In genomic region chr11:113923137-113923536, GRCm38 (mm10) we compare ENCODE assay signal across 12 mouse cellular contexts.
DNase-seq lines count a peak whose midpoint lies in the region; ATAC-seq lines count a peak whose summit lies in the region.
"Had no signal": no experiment of that assay in that cellular context is flagged by ENCODE, and none has a peak within 500 bp of the region (broad histone marks: within the 10 kb centered on the region; RNA-seq: fewer than 3 reads in every experiment).

No protein-coding gene starts in this region.

- peaks cover 5% of the 10 kb centered on the region; the same call in 1 of the 2 replicates for H3K9me3 ChIP-seq in hindbrain, embryonic 10.5 days
- H3K9me3 ChIP-seq in hindbrain, embryonic 13.5 days: no peaks in the 10 kb centered on the region
- no peaks in the 10 kb centered on the region for H3K9me3 ChIP-seq in forebrain, embryonic 16.5 days (ENCODE audit: control insufficient read depth, low read length)
- no peaks in the 10 kb centered on the region for H3K9me3 ChIP-seq in midbrain, embryonic 15.5 days
- H3K9me3 ChIP-seq: limb, embryonic 10.5 days had no signal

- no peak overlapping the region for H3K4me3 ChIP-seq in hindbrain, embryonic 10.5 days
- no peak overlapping the region for H3K4me3 ChIP-seq in hindbrain, embryonic 13.5 days
- no peak overlapping the region for H3K4me3 ChIP-seq in forebrain, embryonic 16.5 days (replicated peaks; ENCODE audit: low read length)
- H3K4me3 ChIP-seq in midbrain, embryonic 15.5 days: no peak overlapping the region
- H3K4me3 ChIP-seq: limb, embryonic 10.5 days had no signal

- H3K27ac ChIP-seq in hindbrain, embryonic 10.5 days: peak overlapping the region; percentile 77
- H3K27ac ChIP-seq in hindbrain, embryonic 13.5 days: no peak overlapping the region
- no peak overlapping the region for H3K27ac ChIP-seq in forebrain, embryonic 16.5 days (ENCODE audit: low read length)
- peak overlapping the region; percentile 25; the same call in 1 of the 2 replicates for H3K27ac ChIP-seq in midbrain, embryonic 15.5 days
- H3K27ac ChIP-seq: limb, embryonic 10.5 days had no signal

- no peaks in the 10 kb centered on the region for H3K36me3 ChIP-seq in hindbrain, embryonic 10.5 days
- no peaks in the 10 kb centered on the region for H3K36me3 ChIP-seq in hindbrain, embryonic 13.5 days
- H3K36me3 ChIP-seq in forebrain, embryonic 16.5 days (ENCODE audit: control insufficient read depth, insufficient read depth): no peaks in the 10 kb centered on the region
- H3K36me3 ChIP-seq in midbrain, embryonic 15.5 days (replicated peaks): no peaks in the 10 kb centered on the region
- H3K36me3 ChIP-seq: limb, embryonic 10.5 days had no signal

- ATAC-seq in hindbrain, embryonic 13.5 days (ENCODE audit: low FRiP score): no peak
- peak; percentile 68 for ATAC-seq in forebrain, embryonic 16.5 days
- ATAC-seq in midbrain, embryonic 15.5 days (replicated peaks): peak; percentile 54; the same call in 1 of the 2 replicates
- no peak for ATAC-seq in monocyte, adult 5-6 weeks (replicated peaks; ENCODE audit: insufficient number of reproducible peaks, low FRiP score, low TSS enrichment, poor library complexity, severe bottlenecking)
- ATAC-seq: liver, postnatal 0 days; Patski had no signal

- no peaks in the 10 kb centered on the region for H3K27me3 ChIP-seq in hindbrain, embryonic 10.5 days (ENCODE audit: insufficient read depth, poor library complexity, severe bottlenecking)
- 0 out of 2 replicates have a peak, but pooled peaks cover 11% of the 10 kb centered on the region for H3K27me3 ChIP-seq in hindbrain, embryonic 13.5 days
- H3K27me3 ChIP-seq in forebrain, embryonic 16.5 days (replicated peaks; ENCODE audit: control insufficient read depth, insufficient read depth, low read length): no peaks in the 10 kb centered on the region
- H3K27me3 ChIP-seq in midbrain, embryonic 15.5 days (replicated peaks): no peaks in the 10 kb centered on the region

- DNase-seq in hindbrain, embryonic 10.5 days (ENCODE audit: low spot score): no peak
- peak; percentile 22 for DNase-seq in cerebellum, adult 9-10 months
- no peak for DNase-seq in lung, postnatal 36 days
- DNase-seq in heart, adult 9 months (ENCODE audit: low spot score in 2 of 2): no peak
- DNase-seq: kidney, postnatal 25 days; liver, postnatal 0 days had no signal

- WGBS in hindbrain, embryonic 10.5 days: 55% methylated on average over 5 of the region's 5 CpGs
- 26% methylated on average over 5 of the region's 5 CpGs for WGBS in hindbrain, embryonic 13.5 days
- WGBS in forebrain, embryonic 16.5 days: 5% methylated on average over 5 of the region's 5 CpGs
- 12% methylated on average over 5 of the region's 5 CpGs for WGBS in midbrain, embryonic 15.5 days

- H3K9ac ChIP-seq in hindbrain, embryonic 13.5 days: no peak overlapping the region
- no peak overlapping the region for H3K9ac ChIP-seq in forebrain, embryonic 16.5 days (replicated peaks; ENCODE audit: low read depth, low read length)
- no peak overlapping the region for H3K9ac ChIP-seq in midbrain, embryonic 15.5 days
- H3K9ac ChIP-seq: liver, postnatal 0 days had no signal

- no peak overlapping the region for H3K4me2 ChIP-seq in hindbrain, embryonic 13.5 days
- no peak overlapping the region for H3K4me2 ChIP-seq in forebrain, embryonic 16.5 days (ENCODE audit: low read length)
- no peak overlapping the region for H3K4me2 ChIP-seq in midbrain, embryonic 15.5 days

- H3K4me1 ChIP-seq in hindbrain, embryonic 10.5 days (replicated peaks): peaks cover 21% of the 10 kb centered on the region
- H3K4me1 ChIP-seq in hindbrain, embryonic 13.5 days (replicated peaks): peaks cover 31% of the 10 kb centered on the region
- peaks cover 17% of the 10 kb centered on the region for H3K4me1 ChIP-seq in forebrain, embryonic 16.5 days (replicated peaks; ENCODE audit: control insufficient read depth, insufficient read depth, low read length)
- peaks cover 20% of the 10 kb centered on the region for H3K4me1 ChIP-seq in midbrain, embryonic 15.5 days

Comparison
In these comparisons a context has a peak if more than half of its experiments do, and no peak if none do; other contexts are left out.
1. H3K27ac ChIP-seq: peak in hindbrain, embryonic 10.5 days (single experiment) and midbrain, embryonic 15.5 days (single experiment); none in hindbrain, embryonic 13.5 days (single experiment) and forebrain, embryonic 16.5 days (single experiment).
2. ATAC-seq: peak in forebrain, embryonic 16.5 days (single experiment) and midbrain, embryonic 15.5 days (single experiment); none in hindbrain, embryonic 13.5 days (single experiment) and monocyte, adult 5-6 weeks (single experiment).